Mouse (Mus musculus): ENCODE measurements around the gene Chac1. TPM values are rescaled to one million over a fixed set of nuclear protein-coding genes. Genes with fewer than 3 reads are reported as not detected.

The Chac1 gene
- polyA plus RNA-seq, 1 experiment from 2014 or later = 0.64 TPM

DNA sequence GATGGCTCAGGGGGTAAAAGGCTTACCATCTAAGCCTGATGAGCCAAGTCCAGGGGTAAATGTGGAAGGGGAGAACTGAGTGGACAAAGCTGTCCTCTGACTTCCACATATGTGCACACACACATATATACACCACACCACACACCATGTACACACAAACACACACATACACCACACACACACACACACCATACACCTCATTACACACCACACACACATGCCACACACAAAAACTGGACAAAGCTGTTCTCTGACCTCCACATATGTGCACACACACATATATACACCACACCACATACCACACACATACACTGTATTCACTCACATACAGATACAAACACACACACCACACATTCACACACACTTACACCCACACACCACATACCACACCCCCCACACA is 5.3 kb downstream of the Chac1 start:
- ATAC-seq (ENCODE audit: insufficient read depth) (no peak), DNase-seq (no peak)
- Histone ChIP-seq H3K27ac (ENCODE audit: low read depth) (no peak overlapping the region), H3K9me3 (ENCODE audit: low read depth, low read length) (no peaks in the 10 kb centered on the region), H3K36me3 (ENCODE audit: insufficient read depth) (no peaks in the 10 kb centered on the region), H3K4me3 (ENCODE audit: low read depth, low read length) (no peak overlapping the region), H3K9ac (no peak overlapping the region), H3K4me1 (ENCODE audit: insufficient read depth) (no peaks in the 10 kb centered on the region), H3K4me2 (no peak overlapping the region), H3K27me3 (ENCODE audit: insufficient read depth, low read length) (peaks cover 2% of the 10 kb centered on the region)
- no peak for TF ChIP-seq CTCF (IDR thresholded peaks at IDR 0.05; ENCODE audit: low read depth)

DNA sequence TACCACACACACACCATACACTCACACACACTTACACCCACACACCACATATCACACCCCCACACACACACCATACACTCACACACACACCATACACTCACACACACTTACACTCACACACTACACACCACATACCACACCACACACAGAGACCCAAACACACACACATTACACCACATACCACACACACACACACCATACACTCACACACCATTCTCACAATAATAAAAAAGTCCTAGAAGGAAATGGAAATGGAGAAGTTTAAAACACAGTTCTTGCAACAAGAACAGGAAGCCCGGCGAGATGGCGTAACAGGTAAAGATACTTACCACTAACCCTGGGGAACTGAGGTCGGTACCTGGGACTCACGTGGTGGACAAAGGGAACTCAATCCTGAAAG is 5.8 kb downstream of the Chac1 start:
- H3K4me2 ChIP-seq = no peak overlapping the region
- ATAC-seq (ENCODE audit: insufficient read depth) = no peak
- TF ChIP-seq CTCF (IDR thresholded peaks at IDR 0.05; ENCODE audit: low read depth) = no peak
- H3K9me3 ChIP-seq (ENCODE audit: low read depth, low read length) = no peaks in the 10 kb centered on the region
- no peak overlapping the region for H3K4me3 ChIP-seq (ENCODE audit: low read depth, low read length)
- WGBS = 87% methylated on average over 5 of the region's 5 CpGs
- H3K27me3 ChIP-seq (ENCODE audit: insufficient read depth, low read length) = no peaks in the 10 kb centered on the region
- no peak for DNase-seq
- H3K27ac ChIP-seq (ENCODE audit: low read depth) = no peak overlapping the region
- H3K4me1 ChIP-seq (ENCODE audit: insufficient read depth) = no peaks in the 10 kb centered on the region
- no peaks in the 10 kb centered on the region for H3K36me3 ChIP-seq (ENCODE audit: insufficient read depth)
- H3K9ac ChIP-seq = no peak overlapping the region

DNA sequence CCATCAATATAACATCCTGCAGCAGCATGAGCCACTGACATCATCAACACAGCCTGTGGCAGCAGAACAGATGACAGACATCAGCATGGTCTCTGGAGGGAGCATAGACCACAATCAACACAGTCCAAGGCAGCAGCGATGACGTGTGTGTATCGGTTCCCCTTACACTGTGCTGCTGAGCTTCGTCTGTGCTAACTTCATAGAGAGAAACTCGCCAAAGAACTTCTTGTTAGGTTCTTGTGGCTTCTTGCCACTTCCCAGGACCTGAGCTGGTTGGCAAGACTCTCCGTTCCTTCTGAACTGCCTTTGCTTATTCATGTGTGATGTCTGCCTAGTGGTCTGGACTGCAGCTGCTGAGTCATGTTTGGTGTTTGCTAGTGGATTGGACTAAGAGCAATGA is 7.2 kb downstream of the Chac1 start:
- WGBS = 86% methylated on average over 6 of the region's 6 CpGs
- TF ChIP-seq CTCF (IDR thresholded peaks at IDR 0.05; ENCODE audit: low read depth) = no peak
- no peak for ATAC-seq (ENCODE audit: insufficient read depth)

DNA sequence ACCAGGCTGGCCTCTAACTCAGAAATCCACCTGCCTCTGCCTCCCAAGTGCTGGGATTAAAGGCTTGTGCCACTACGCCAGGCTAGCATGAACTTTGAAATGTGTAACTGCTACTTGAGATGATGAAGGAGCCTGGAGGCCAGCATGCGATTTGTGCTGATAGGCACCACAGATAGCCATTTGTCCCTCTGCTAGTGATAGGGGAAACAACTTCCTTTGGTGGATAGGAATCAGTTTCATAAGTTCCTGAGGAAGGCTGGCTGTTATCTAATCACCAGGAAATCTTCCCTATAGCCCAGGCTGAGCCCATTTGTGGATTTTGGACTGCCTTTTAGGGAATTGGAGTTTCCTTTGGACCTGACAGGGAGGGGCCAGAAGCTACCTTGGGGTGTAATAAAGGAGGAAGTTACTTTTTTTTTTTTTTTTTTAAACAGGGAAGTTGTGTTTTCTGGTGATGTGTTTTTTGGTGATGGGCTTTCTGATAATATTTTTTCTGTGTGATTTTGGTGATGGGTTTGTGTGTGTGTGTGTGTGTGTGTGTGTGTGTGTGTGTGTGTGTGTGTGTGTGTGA is 8.8 kb downstream of the Chac1 start:
- Histone ChIP-seq H3K4me1 (ENCODE audit: insufficient read depth) (no peaks in the 10 kb centered on the region), H3K4me3 (ENCODE audit: low read depth, low read length) (no peak overlapping the region), H3K27me3 (ENCODE audit: insufficient read depth, low read length) (no peaks in the 10 kb centered on the region), H3K9me3 (ENCODE audit: low read depth, low read length) (no peaks in the 10 kb centered on the region), H3K27ac (ENCODE audit: low read depth) (no peak overlapping the region), H3K4me2 (no peak overlapping the region), H3K9ac (no peak overlapping the region), H3K36me3 (ENCODE audit: insufficient read depth) (no peaks in the 10 kb centered on the region)
- TF ChIP-seq CTCF (IDR thresholded peaks at IDR 0.05; ENCODE audit: low read depth) = no peak
- ATAC-seq (ENCODE audit: insufficient read depth) = no peak
- no peak for DNase-seq
- 83% methylated on average over 2 of the region's 2 CpGs for WGBS

More for the DNA sequence above, 7.2 kb downstream of the Chac1 start:
- DNase-seq = no peak
- Histone ChIP-seq H3K4me1 (ENCODE audit: insufficient read depth) (no peaks in the 10 kb centered on the region), H3K27ac (ENCODE audit: low read depth) (no peak overlapping the region), H3K9me3 (ENCODE audit: low read depth, low read length) (no peaks in the 10 kb centered on the region), H3K9ac (no peak overlapping the region), H3K27me3 (ENCODE audit: insufficient read depth, low read length) (no peaks in the 10 kb centered on the region), H3K4me2 (no peak overlapping the region), H3K4me3 (ENCODE audit: low read depth, low read length) (no peak overlapping the region), H3K36me3 (ENCODE audit: insufficient read depth) (no peaks in the 10 kb centered on the region)

DNA sequence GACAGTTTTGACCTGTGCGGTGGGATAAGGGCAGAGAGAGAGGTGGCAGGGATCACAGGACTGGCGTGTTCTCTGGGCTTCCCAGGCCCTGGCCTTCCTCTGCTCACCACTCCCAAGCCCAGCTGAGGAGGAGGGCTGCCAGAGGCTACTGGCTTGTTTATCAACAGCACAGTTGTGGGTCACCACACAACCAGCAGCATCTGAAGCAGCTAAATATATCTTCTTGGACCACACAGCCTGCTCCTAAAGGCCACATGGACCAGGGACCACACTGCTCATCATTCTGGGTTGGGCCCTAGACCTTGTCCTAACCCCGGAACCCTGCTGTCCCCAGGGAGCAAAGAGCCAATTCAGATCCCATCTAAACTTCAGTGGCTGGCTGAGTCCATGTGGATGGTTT is 13.9 kb downstream of the Chac1 start:
- Histone ChIP-seq H3K4me2 (no peak overlapping the region), H3K4me3 (ENCODE audit: low read depth, low read length) (no peak overlapping the region), H3K9me3 (ENCODE audit: low read depth, low read length) (no peaks in the 10 kb centered on the region), H3K36me3 (ENCODE audit: insufficient read depth) (peaks cover 6% of the 10 kb centered on the region; the same call in 1 of the 2 replicates), H3K9ac (no peak overlapping the region), H3K4me1 (ENCODE audit: insufficient read depth) (no peaks in the 10 kb centered on the region), H3K27ac (ENCODE audit: low read depth) (no peak overlapping the region), H3K27me3 (ENCODE audit: insufficient read depth, low read length) (no peaks in the 10 kb centered on the region)
- no peak for DNase-seq
- no peak for TF ChIP-seq CTCF (IDR thresholded peaks at IDR 0.05; ENCODE audit: low read depth)
- no peak for ATAC-seq (ENCODE audit: insufficient read depth)
- WGBS = 75% methylated on average over 3 of the region's 3 CpGs

DNA sequence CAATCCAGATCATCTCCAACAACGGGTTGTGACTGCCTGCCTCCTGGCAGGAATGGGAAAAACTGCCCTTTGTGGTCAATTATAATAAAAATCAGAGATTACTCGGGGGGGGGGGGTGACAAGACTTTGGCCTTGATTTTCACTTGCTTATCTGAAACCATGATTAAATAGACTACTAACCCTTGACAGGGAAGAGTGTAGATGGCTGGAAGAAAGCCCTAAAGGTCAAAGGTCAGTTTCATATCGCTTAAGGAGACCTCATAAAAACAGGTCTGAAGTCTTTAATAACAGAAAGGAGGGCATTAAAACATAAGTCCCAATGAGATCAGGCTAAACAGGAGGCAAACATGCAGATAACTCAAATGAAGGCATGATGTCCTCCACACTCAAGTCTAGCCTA is 16.3 kb downstream of the Chac1 start:
- Histone ChIP-seq H3K4me2 (no peak overlapping the region), H3K36me3 (ENCODE audit: insufficient read depth) (peaks cover 24% of the 10 kb centered on the region), H3K9ac (no peak overlapping the region), H3K27ac (ENCODE audit: low read depth) (no peak overlapping the region), H3K4me1 (ENCODE audit: insufficient read depth) (no peaks in the 10 kb centered on the region), H3K4me3 (ENCODE audit: low read depth, low read length) (no peak overlapping the region), H3K27me3 (ENCODE audit: insufficient read depth, low read length) (no peaks in the 10 kb centered on the region), H3K9me3 (ENCODE audit: low read depth, low read length) (no peaks in the 10 kb centered on the region)
- no peak for TF ChIP-seq CTCF (IDR thresholded peaks at IDR 0.05; ENCODE audit: low read depth)
- ATAC-seq (ENCODE audit: insufficient read depth) (no peak), DNase-seq (no peak)
- 75% methylated on average over 3 of the region's 3 CpGs for WGBS

DNA sequence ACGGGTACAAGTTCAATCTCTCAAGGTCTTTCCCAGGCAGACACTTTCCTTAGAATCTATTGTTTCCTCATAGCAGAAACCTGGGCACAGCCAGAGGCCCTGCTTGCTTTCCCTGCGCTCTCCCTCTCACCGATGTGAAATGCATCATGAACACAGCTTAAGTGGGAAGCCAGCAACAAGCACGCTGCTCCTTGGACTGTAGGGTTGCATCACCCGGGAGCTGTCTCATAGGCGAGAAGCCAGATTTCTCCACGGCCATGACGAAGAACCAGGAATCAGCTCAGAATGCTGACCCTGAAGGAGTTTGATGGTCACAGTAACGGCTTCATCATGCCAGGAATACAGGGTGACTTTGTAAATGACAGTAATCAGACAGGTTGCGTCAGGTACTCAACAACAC is 19.1 kb downstream of the Chac1 start:
- H3K27ac ChIP-seq (ENCODE audit: low read depth) = no peak overlapping the region
- DNase-seq (no peak), ATAC-seq (ENCODE audit: insufficient read depth) (no peak)
- H3K4me2 ChIP-seq = no peak overlapping the region
- 89% methylated on average over 10 of the region's 10 CpGs for WGBS
- no peaks in the 10 kb centered on the region for H3K27me3 ChIP-seq (ENCODE audit: insufficient read depth, low read length)
- H3K4me3 ChIP-seq (ENCODE audit: low read depth, low read length) = no peak overlapping the region
- H3K36me3 ChIP-seq (ENCODE audit: insufficient read depth) = peaks cover 49% of the 10 kb centered on the region
- no peaks in the 10 kb centered on the region for H3K4me1 ChIP-seq (ENCODE audit: insufficient read depth)
- H3K9ac ChIP-seq = no peak overlapping the region
- TF ChIP-seq CTCF (IDR thresholded peaks at IDR 0.05; ENCODE audit: low read depth) = no peak
- no peaks in the 10 kb centered on the region for H3K9me3 ChIP-seq (ENCODE audit: low read depth, low read length)

DNA sequence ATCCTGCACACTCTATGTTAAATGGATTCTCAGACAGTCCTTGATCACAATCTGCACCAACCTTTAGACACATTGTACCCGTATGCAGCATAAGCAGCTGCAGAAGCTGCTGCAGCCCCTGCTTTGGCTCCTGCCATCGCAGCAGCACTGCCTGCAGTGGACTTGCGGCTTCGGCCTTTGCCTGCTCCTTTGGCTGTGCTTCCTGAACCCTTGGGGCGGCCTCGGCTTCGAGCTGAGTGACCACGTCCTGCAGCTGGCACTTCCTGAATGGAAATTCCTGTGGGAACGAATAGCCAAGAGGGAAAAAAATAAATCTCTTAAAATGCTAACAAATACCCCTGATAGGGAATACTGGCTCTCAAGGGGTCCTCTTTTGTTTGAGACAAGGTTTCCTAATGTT is 26.3 kb downstream of the Chac1 start:
- Histone ChIP-seq H3K4me2 (no peak overlapping the region), H3K27ac (ENCODE audit: low read depth) (no peak overlapping the region), H3K27me3 (ENCODE audit: insufficient read depth, low read length) (no peaks in the 10 kb centered on the region), H3K9me3 (ENCODE audit: low read depth, low read length) (no peaks in the 10 kb centered on the region), H3K4me3 (ENCODE audit: low read depth, low read length) (no peak overlapping the region), H3K36me3 (ENCODE audit: insufficient read depth) (peaks cover 95% of the 10 kb centered on the region), H3K4me1 (ENCODE audit: insufficient read depth) (no peaks in the 10 kb centered on the region), H3K9ac (no peak overlapping the region)
- DNase-seq (peak; percentile 10), ATAC-seq (ENCODE audit: insufficient read depth) (no peak)
- WGBS = 78% methylated on average over 9 of the region's 9 CpGs
- TF ChIP-seq CTCF (IDR thresholded peaks at IDR 0.05; ENCODE audit: low read depth) = no peak

All from lung, embryonic 14.5 days (tissue).